Mouse (Mus musculus): ENCODE data around the gene Nipa1. TPM values are rescaled to one million over a fixed set of nuclear protein-coding genes. Genes with fewer than 3 reads are reported as not detected.

Gene Nipa1
- polyA plus RNA-seq, 1 experiment from 2014 or later = 6.4 TPM

- WGBS = 94% methylated on average over 3 of the region's 3 CpGs
These were observed 28.6 kb downstream of the Nipa1 start for GRCm38 (mm10) chr7:55991129-55991528.

GRCm38 (mm10) chr7:55986526-55987214 lies 33.1 kb downstream of the Nipa1 start:
- WGBS = 42% methylated on average over 13 of the region's 13 CpGs
- Histone ChIP-seq H3K27me3 (ENCODE audit: poor library complexity, severe bottlenecking) (no peaks in the 10 kb centered on the region), H3K4me3 (no peak overlapping the region), H3K9me3 (no peaks in the 10 kb centered on the region), H3K36me3 (replicated peaks) (no peaks in the 10 kb centered on the region), H3K27ac (no peak overlapping the region), H3K4me1 (no peaks in the 10 kb centered on the region)
- DNase-seq (ENCODE audit: extremely low spot score, low spot score) = peak; percentile 71

More at GRCm38 (mm10) chr7:55991129-55991528, 28.6 kb downstream of the Nipa1 start:
- no peak for DNase-seq (ENCODE audit: extremely low spot score, low spot score)
- Histone ChIP-seq H3K9me3 (no peaks in the 10 kb centered on the region), H3K4me1 (0 out of 2 replicates have a peak, but pooled peaks cover 4% of the 10 kb centered on the region), H3K4me3 (no peak overlapping the region), H3K27ac (no peak overlapping the region), H3K27me3 (ENCODE audit: poor library complexity, severe bottlenecking) (no peaks in the 10 kb centered on the region), H3K36me3 (replicated peaks) (no peaks in the 10 kb centered on the region)

GRCm38 (mm10) chr7:55984754-55985153 lies 35.0 kb downstream of the Nipa1 start:
- no peak overlapping the region for H3K27ac ChIP-seq
- H3K27me3 ChIP-seq (ENCODE audit: poor library complexity, severe bottlenecking) = no peaks in the 10 kb centered on the region
- 87% methylated on average over 4 of the region's 4 CpGs for WGBS
- H3K36me3 ChIP-seq (replicated peaks) = peaks cover 5% of the 10 kb centered on the region
- DNase-seq (ENCODE audit: extremely low spot score, low spot score) = no peak
- H3K4me1 ChIP-seq = no peaks in the 10 kb centered on the region
- no peak overlapping the region for H3K4me3 ChIP-seq
- no peaks in the 10 kb centered on the region for H3K9me3 ChIP-seq

- Histone ChIP-seq H3K4me1 (no peaks in the 10 kb centered on the region), H3K4me3 (no peak overlapping the region), H3K9me3 (no peaks in the 10 kb centered on the region), H3K27ac (no peak overlapping the region), H3K36me3 (replicated peaks) (peaks cover 20% of the 10 kb centered on the region), H3K27me3 (ENCODE audit: poor library complexity, severe bottlenecking) (no peaks in the 10 kb centered on the region)
- DNase-seq (ENCODE audit: extremely low spot score, low spot score) = no peak
- 90% methylated on average over 5 of the region's 5 CpGs for WGBS
These were observed 36.6 kb downstream of the Nipa1 start for GRCm38 (mm10) chr7:55983107-55983506.

GRCm38 (mm10) chr7:55982010-55982700 lies 37.6 kb downstream of the Nipa1 start:
- no peaks in the 10 kb centered on the region for H3K9me3 ChIP-seq
- WGBS = 92% methylated on average over 10 of the region's 10 CpGs
- no peak for DNase-seq (ENCODE audit: extremely low spot score, low spot score)

GRCm38 (mm10) chr7:55981511-55981910 lies 38.2 kb downstream of the Nipa1 start:
- Histone ChIP-seq H3K4me1 (no peaks in the 10 kb centered on the region), H3K27me3 (ENCODE audit: poor library complexity, severe bottlenecking) (no peaks in the 10 kb centered on the region), H3K36me3 (replicated peaks) (peaks cover 21% of the 10 kb centered on the region), H3K4me3 (no peak overlapping the region), H3K27ac (no peak overlapping the region), H3K9me3 (no peaks in the 10 kb centered on the region)
- no peak for DNase-seq (ENCODE audit: extremely low spot score, low spot score)
- WGBS = 95% methylated on average over 2 of the region's 2 CpGs

More at GRCm38 (mm10) chr7:55982010-55982700, 37.6 kb downstream of the Nipa1 start:
- Histone ChIP-seq H3K27ac (no peak overlapping the region), H3K4me1 (no peaks in the 10 kb centered on the region), H3K36me3 (replicated peaks) (peaks cover 21% of the 10 kb centered on the region), H3K4me3 (no peak overlapping the region), H3K27me3 (ENCODE audit: poor library complexity, severe bottlenecking) (no peaks in the 10 kb centered on the region)

GRCm38 (mm10) chr7:55974429-55974828 lies 45.3 kb downstream of the Nipa1 start:
- DNase-seq (ENCODE audit: extremely low spot score, low spot score) = no peak
- Histone ChIP-seq H3K36me3 (replicated peaks) (peaks cover 21% of the 10 kb centered on the region), H3K27me3 (ENCODE audit: poor library complexity, severe bottlenecking) (no peaks in the 10 kb centered on the region), H3K4me1 (no peaks in the 10 kb centered on the region), H3K27ac (no peak overlapping the region), H3K4me3 (no peak overlapping the region), H3K9me3 (0 out of 2 replicates have a peak, but pooled peaks cover 3% of the 10 kb centered on the region)
- WGBS = 93% methylated on average over 2 of the region's 2 CpGs

- no peak for DNase-seq (ENCODE audit: extremely low spot score, low spot score)
- Histone ChIP-seq H3K27me3 (ENCODE audit: poor library complexity, severe bottlenecking) (no peaks in the 10 kb centered on the region), H3K4me1 (peaks cover 19% of the 10 kb centered on the region), H3K36me3 (replicated peaks) (peaks cover 8% of the 10 kb centered on the region), H3K27ac (no peak overlapping the region), H3K9me3 (0 out of 2 replicates have a peak, but pooled peaks cover 2% of the 10 kb centered on the region), H3K4me3 (no peak overlapping the region)
- 77% methylated on average over 1 of the region's 1 CpGs for WGBS
These were observed 50.3 kb downstream of the Nipa1 start for GRCm38 (mm10) chr7:55969415-55969814.

- Histone ChIP-seq H3K9me3 (no peaks in the 10 kb centered on the region), H3K27me3 (ENCODE audit: poor library complexity, severe bottlenecking) (no peaks in the 10 kb centered on the region), H3K36me3 (replicated peaks) (no peaks in the 10 kb centered on the region), H3K4me1 (peaks cover 20% of the 10 kb centered on the region), H3K27ac (no peak overlapping the region), H3K4me3 (no peak overlapping the region)
- no peak for DNase-seq (ENCODE audit: extremely low spot score, low spot score)
- 50% methylated on average over 16 of the region's 16 CpGs for WGBS
These were observed 51.4 kb downstream of the Nipa1 start for GRCm38 (mm10) chr7:55968258-55968901.

- DNase-seq (ENCODE audit: extremely low spot score, low spot score) = no peak
- H3K4me3 ChIP-seq = no peak overlapping the region
- H3K4me1 ChIP-seq = peaks cover 27% of the 10 kb centered on the region
- H3K9me3 ChIP-seq = no peaks in the 10 kb centered on the region
- no peaks in the 10 kb centered on the region for H3K36me3 ChIP-seq (replicated peaks)
- H3K27me3 ChIP-seq (ENCODE audit: poor library complexity, severe bottlenecking) = no peaks in the 10 kb centered on the region
- no peak overlapping the region for H3K27ac ChIP-seq
- WGBS = 48% methylated on average over 3 of the region's 3 CpGs
These were observed 52.8 kb downstream of the Nipa1 start for GRCm38 (mm10) chr7:55966866-55967460.

- peaks cover 25% of the 10 kb centered on the region for H3K4me1 ChIP-seq
- peak; percentile 93 for DNase-seq (ENCODE audit: extremely low spot score, low spot score)
- peaks cover 33% of the 10 kb centered on the region for H3K36me3 ChIP-seq (replicated peaks)
- peak within 1 kb of the TSS; percentile 95 for H3K27ac ChIP-seq
- WGBS = 0% methylated on average over 70 of the region's 70 CpGs
- H3K4me3 ChIP-seq = peak within 1 kb of the TSS; percentile 93
- no peaks in the 10 kb centered on the region for H3K27me3 ChIP-seq (ENCODE audit: poor library complexity, severe bottlenecking)
- H3K9me3 ChIP-seq = no peaks in the 10 kb centered on the region
These were observed 57.5 kb downstream of the Nipa1 start, which contains the start of gene Nipa2 for GRCm38 (mm10) chr7:55962004-55962908. Nipa2 (minus strand) TSS chr7:55962476.

GRCm38 (mm10) chr7:55960506-55960905 lies 59.2 kb downstream of the Nipa1 start:
- Histone ChIP-seq H3K36me3 (replicated peaks) (peaks cover 51% of the 10 kb centered on the region), H3K27ac (no peak overlapping the region), H3K4me1 (peaks cover 18% of the 10 kb centered on the region), H3K4me3 (no peak overlapping the region), H3K9me3 (no peaks in the 10 kb centered on the region; the same call in 1 of the 2 replicates), H3K27me3 (ENCODE audit: poor library complexity, severe bottlenecking) (no peaks in the 10 kb centered on the region)
- no peak for DNase-seq (ENCODE audit: extremely low spot score, low spot score)
- WGBS = 98% methylated on average over 1 of the region's 1 CpGs

Measured in forebrain, embryonic 10.5 days (tissue).